Mouse (Mus musculus) erythroblast, embryonic 14.5 days (primary cell): ENCODE data around the gene Trappc13. TPM values are rescaled to one million over a fixed set of nuclear protein-coding genes. Genes with fewer than 3 reads are reported as not detected.
"Not testable (repeated sequence)": the region's sequence is repeated elsewhere in the genome, so short reads cannot be mapped to it uniquely, and the experiment has no call there.

Experiments
- H3K27me3 ChIP-seq: 2 replicates; pipeline ENCODE4 v1.6.1; 2012; ENCODE audit warnings: inconsistent platforms; ENCODE audit not compliant: control insufficient read depth
- H3K36me3 ChIP-seq: 2 replicates; pipeline ENCODE4 v1.6.1; 2012; ENCODE audit warnings: mild to moderate bottlenecking, inconsistent platforms; ENCODE audit not compliant: control insufficient read depth
- H3K4me1 ChIP-seq: 2 replicates; pipeline ENCODE4 v1.6.1; 2012; ENCODE audit warnings: inconsistent platforms; ENCODE audit not compliant: control insufficient read depth
- H3K4me3 ChIP-seq: replicated peaks from 2 replicates; pipeline ENCODE3; 2012; ENCODE audit warnings: moderate library complexity, mild to moderate bottlenecking, inconsistent platforms
- H3K9me3 ChIP-seq: 2 replicates; pipeline ENCODE4 v1.6.1; 2012; ENCODE audit warnings: low read length, inconsistent platforms, mixed read lengths; ENCODE audit not compliant: control insufficient read depth
- GATA1 ChIP-seq: IDR thresholded peaks from 2 replicates; pipeline ENCODE4 v1.6.1; 2012; ENCODE audit warnings: low read length, inconsistent platforms, mixed read lengths
- TAL1 ChIP-seq: IDR thresholded peaks from 3 replicates; pipeline ENCODE4 v1.6.1; 2012; ENCODE audit warnings: low read length, inconsistent platforms, mixed read lengths
- polyA plus RNA-seq: library from polyadenylated mRNA; stranded (reverse); fragments of >175 nt; gene quantifications from 2 replicates; pipeline ENCODE4 v1.2.3, GENCODE M21; 2012

The Trappc13 gene
- polyA plus RNA-seq: 0.02 and 0.06 TPM in 2 replicates

GRCm38 (mm10) chr13:104177796-104178649, at the start of gene Trappc13:
Trappc13 (minus strand) TSS chr13:104178469.
- Histone ChIP-seq H3K4me1 (peaks cover 34% of the 10 kb centered on the region), H3K36me3 (peaks cover 43% of the 10 kb centered on the region), H3K4me3 (peak within 1 kb of the TSS; percentile 74), H3K27me3 (no peaks in the 10 kb centered on the region), H3K9me3 (no peaks in the 10 kb centered on the region)
- TF ChIP-seq GATA1 (peak; percentile 30; the same call in 1 of the 2 replicates), TAL1 (no peak)

GRCm38 (mm10) chr13:104227478-104227877, 49.2 kb upstream of the Trappc13 start:
- Histone ChIP-seq H3K4me3 (peak overlapping the region; percentile 96), H3K4me1 (peaks cover 29% of the 10 kb centered on the region), H3K9me3 (no peaks in the 10 kb centered on the region), H3K36me3 (peaks cover 56% of the 10 kb centered on the region), H3K27me3 (no peaks in the 10 kb centered on the region)
- TF ChIP-seq TAL1: no peak
- no peak for TF ChIP-seq GATA1

GRCm38 (mm10) chr13:104204313-104204712, 26.0 kb upstream of the Trappc13 start:
- no peak overlapping the region for H3K4me3 ChIP-seq
- H3K36me3 ChIP-seq: peaks cover 86% of the 10 kb centered on the region
- H3K27me3 ChIP-seq: no peaks in the 10 kb centered on the region
- no peaks in the 10 kb centered on the region for H3K4me1 ChIP-seq
- no peaks in the 10 kb centered on the region for H3K9me3 ChIP-seq
- TF ChIP-seq GATA1 (no peak), TAL1 (no peak)

- H3K9me3 ChIP-seq, H3K4me3 ChIP-seq, H3K27me3 ChIP-seq, H3K4me1 ChIP-seq: not testable (repeated sequence)
- H3K36me3 ChIP-seq: peaks cover 75% of the 10 kb centered on the region
Measured at GRCm38 (mm10) chr13:104195891-104196290, 17.6 kb upstream of the Trappc13 start.

GRCm38 (mm10) chr13:104187357-104187756, 9.1 kb upstream of the Trappc13 start:
- no peak overlapping the region for H3K4me3 ChIP-seq
- TF ChIP-seq GATA1: no peak
- TF ChIP-seq TAL1: no peak
- H3K27me3 ChIP-seq: no peaks in the 10 kb centered on the region
- no peaks in the 10 kb centered on the region for H3K4me1 ChIP-seq
- H3K9me3 ChIP-seq: no peaks in the 10 kb centered on the region
- peaks cover 88% of the 10 kb centered on the region for H3K36me3 ChIP-seq

GRCm38 (mm10) chr13:104179176-104179888, 1.1 kb upstream of the Trappc13 start:
- TF ChIP-seq TAL1 (peak; percentile 59; the same call in 2 of the 3 replicates), GATA1 (peak; percentile 76)
- peak overlapping the region; percentile 74 for H3K4me3 ChIP-seq
- H3K36me3 ChIP-seq: peaks cover 51% of the 10 kb centered on the region
- peaks cover 32% of the 10 kb centered on the region for H3K4me1 ChIP-seq
- no peaks in the 10 kb centered on the region for H3K27me3 ChIP-seq
- H3K9me3 ChIP-seq: no peaks in the 10 kb centered on the region

GRCm38 (mm10) chr13:104178650-104179121, 417 bp upstream of the Trappc13 start, which contains the start of gene Trim23:
Trim23 (plus strand) TSS chr13:104178797.
- H3K27me3 ChIP-seq: no peaks in the 10 kb centered on the region
- TF ChIP-seq TAL1 (no peak), GATA1 (no peak)
- peaks cover 48% of the 10 kb centered on the region for H3K36me3 ChIP-seq
- peaks cover 32% of the 10 kb centered on the region for H3K4me1 ChIP-seq
- no peaks in the 10 kb centered on the region for H3K9me3 ChIP-seq
- peak within 1 kb of the TSS; percentile 74 for H3K4me3 ChIP-seq

GRCm38 (mm10) chr13:104176874-104177273, 1.4 kb downstream of the Trappc13 start:
- H3K4me1 ChIP-seq: peaks cover 39% of the 10 kb centered on the region
- peaks cover 33% of the 10 kb centered on the region for H3K36me3 ChIP-seq
- no peaks in the 10 kb centered on the region for H3K9me3 ChIP-seq
- peak overlapping the region; percentile 74 for H3K4me3 ChIP-seq
- no peak for TF ChIP-seq TAL1
- peak; percentile 60 for TF ChIP-seq GATA1
- no peaks in the 10 kb centered on the region for H3K27me3 ChIP-seq

GRCm38 (mm10) chr13:104172498-104172897, 5.8 kb downstream of the Trappc13 start:
- Histone ChIP-seq H3K36me3 (peaks cover 46% of the 10 kb centered on the region), H3K27me3 (no peaks in the 10 kb centered on the region), H3K9me3 (no peaks in the 10 kb centered on the region), H3K4me1 (peaks cover 29% of the 10 kb centered on the region), H3K4me3 (no peak overlapping the region)
- TF ChIP-seq GATA1 (no peak), TAL1 (no peak)
